Mouse (Mus musculus): ENCODE data around the gene Zfp935. TPM values are rescaled to one million over a fixed set of nuclear protein-coding genes. Genes with fewer than 3 reads are reported as not detected.
"Not testable (repeated sequence)": the region's sequence is repeated elsewhere in the genome, so short reads cannot be mapped to it uniquely, and the experiment has no call there.

Zfp935 gene
- not detected in 2 replicates for polyA plus RNA-seq (2015; fragmentation: Nextera tagmentation; extraction: Ambion mirVana)

- peak within 1 kb of the TSS; percentile 39; the same call in 1 of the 2 replicates for H3K4me2 ChIP-seq (ENCODE audit: low read depth, low read length)
- not testable (repeated sequence) for ATAC-seq (ENCODE audit: insufficient read depth, low FRiP score)
Measured at GRCm38 (mm10) chr13:62558189-62559110, at the start of gene Zfp935. Gene Zfp935, minus strand, starts transcription at chr13:62558511.

GRCm38 (mm10) chr13:62571099-62571498 is 12.8 kb upstream of the Zfp935 start, which contains the start of gene Zfp934:
Gene Zfp934, minus strand, starts transcription at chr13:62571199.
- H3K9ac ChIP-seq (ENCODE audit: low read length); ATAC-seq (ENCODE audit: insufficient read depth, low FRiP score); H3K27me3 ChIP-seq (ENCODE audit: control insufficient read depth, insufficient read depth, low read length); H3K4me3 ChIP-seq (replicated peaks; ENCODE audit: low read length); H3K27ac ChIP-seq (ENCODE audit: low read length); H3K9me3 ChIP-seq (replicated peaks; ENCODE audit: control insufficient read depth, low read length); H3K4me1 ChIP-seq (ENCODE audit: control insufficient read depth, insufficient read depth, low read length); H3K36me3 ChIP-seq (ENCODE audit: control insufficient read depth, insufficient read depth, low read length); H3K4me2 ChIP-seq (ENCODE audit: low read depth, low read length): not testable (repeated sequence)
- 86% methylated on average over 3 of the region's 6 CpGs for WGBS

More at GRCm38 (mm10) chr13:62558189-62559110, at the start of gene Zfp935:
- H3K4me3 ChIP-seq (replicated peaks; ENCODE audit: low read length) = peak within 1 kb of the TSS; percentile 48
- not testable (repeated sequence) for H3K4me1 ChIP-seq (ENCODE audit: control insufficient read depth, insufficient read depth, low read length); H3K36me3 ChIP-seq (ENCODE audit: control insufficient read depth, insufficient read depth, low read length); H3K27ac ChIP-seq (ENCODE audit: low read length); H3K27me3 ChIP-seq (ENCODE audit: control insufficient read depth, insufficient read depth, low read length)
- H3K9me3 ChIP-seq (replicated peaks; ENCODE audit: control insufficient read depth, low read length) = peaks cover 11% of the 10 kb centered on the region; the same call in 1 of the 2 replicates
- 2% methylated on average over 25 of the region's 27 CpGs for WGBS
- H3K9ac ChIP-seq (ENCODE audit: low read length) = peak within 1 kb of the TSS; percentile 71

- not testable (repeated sequence) for ATAC-seq (ENCODE audit: insufficient read depth, low FRiP score); H3K9ac ChIP-seq (ENCODE audit: low read length); H3K27ac ChIP-seq (ENCODE audit: low read length); H3K36me3 ChIP-seq (ENCODE audit: control insufficient read depth, insufficient read depth, low read length); H3K9me3 ChIP-seq (replicated peaks; ENCODE audit: control insufficient read depth, low read length); H3K4me2 ChIP-seq (ENCODE audit: low read depth, low read length); H3K4me3 ChIP-seq (replicated peaks; ENCODE audit: low read length); H3K4me1 ChIP-seq (ENCODE audit: control insufficient read depth, insufficient read depth, low read length); H3K27me3 ChIP-seq (ENCODE audit: control insufficient read depth, insufficient read depth, low read length)
- 23% methylated on average over 1 of the region's 1 CpGs for WGBS
Measured at GRCm38 (mm10) chr13:62561696-62562095, 3.4 kb upstream of the Zfp935 start.

DNA sequence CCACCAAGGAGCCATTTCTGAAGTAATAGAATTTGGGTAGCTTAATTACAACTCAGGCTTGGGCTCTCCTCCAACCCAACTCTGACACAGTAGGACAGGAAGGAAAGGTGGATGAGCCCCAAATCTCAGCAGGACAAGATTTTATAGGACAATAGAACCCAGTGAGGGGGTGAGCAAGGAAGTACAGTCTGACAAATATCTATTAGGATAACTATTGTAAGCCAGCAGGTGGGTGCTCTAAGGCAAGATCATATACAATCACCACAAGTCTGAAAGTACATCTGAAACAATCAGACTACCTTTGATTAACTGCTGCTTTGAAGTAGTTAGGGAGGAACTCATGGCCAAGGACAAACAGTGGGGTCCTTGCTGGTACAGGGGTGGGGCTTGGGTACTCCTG is 28.2 kb downstream of the Zfp935 start:
- H3K9me3 ChIP-seq (replicated peaks; ENCODE audit: control insufficient read depth, low read length); H3K4me2 ChIP-seq (ENCODE audit: low read depth, low read length); H3K4me3 ChIP-seq (replicated peaks; ENCODE audit: low read length); H3K27me3 ChIP-seq (ENCODE audit: control insufficient read depth, insufficient read depth, low read length); H3K27ac ChIP-seq (ENCODE audit: low read length); H3K9ac ChIP-seq (ENCODE audit: low read length); H3K36me3 ChIP-seq (ENCODE audit: control insufficient read depth, insufficient read depth, low read length); H3K4me1 ChIP-seq (ENCODE audit: control insufficient read depth, insufficient read depth, low read length); ATAC-seq (ENCODE audit: insufficient read depth, low FRiP score): not testable (repeated sequence)

DNA sequence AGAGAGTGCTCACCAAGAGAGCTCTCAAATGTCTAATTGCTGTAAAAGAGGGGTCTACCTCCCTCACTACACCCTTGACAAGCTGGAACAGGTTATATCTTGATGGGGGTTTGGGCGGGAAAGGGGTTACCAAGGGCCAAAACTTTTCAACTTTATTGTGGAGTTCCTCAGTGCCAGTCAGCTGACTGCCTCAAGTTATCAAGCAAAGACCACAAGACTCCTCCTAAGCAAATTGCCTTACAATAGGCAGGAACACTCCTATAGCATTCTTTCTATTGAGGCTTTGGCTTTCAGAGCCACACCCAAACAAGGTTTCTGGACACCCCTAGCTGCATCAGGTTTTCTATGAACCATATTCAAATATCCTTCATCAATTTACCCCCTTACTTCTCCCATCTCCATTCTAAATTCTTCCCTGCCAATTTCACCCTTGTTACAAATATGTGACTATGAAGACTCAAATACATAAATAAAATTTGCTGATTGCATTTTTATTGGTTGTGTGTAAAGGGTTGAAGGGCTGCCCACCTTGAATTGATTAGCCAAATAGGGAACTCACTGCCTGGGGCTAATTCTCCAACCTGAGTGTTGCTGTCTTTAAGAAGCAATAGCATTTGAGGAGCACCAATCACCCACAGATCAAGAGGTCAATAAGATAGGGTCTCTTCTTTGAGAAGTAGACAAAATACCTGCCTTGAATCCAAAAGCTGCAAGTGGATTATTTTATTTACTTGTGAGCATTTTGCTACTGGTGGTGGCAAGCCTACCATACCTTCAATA is 47.5 kb downstream of the Zfp935 start:
- H3K4me1 ChIP-seq (ENCODE audit: control insufficient read depth, insufficient read depth, low read length); ATAC-seq (ENCODE audit: insufficient read depth, low FRiP score); H3K4me2 ChIP-seq (ENCODE audit: low read depth, low read length); H3K9me3 ChIP-seq (replicated peaks; ENCODE audit: control insufficient read depth, low read length); H3K4me3 ChIP-seq (replicated peaks; ENCODE audit: low read length); H3K9ac ChIP-seq (ENCODE audit: low read length); H3K27ac ChIP-seq (ENCODE audit: low read length); H3K36me3 ChIP-seq (ENCODE audit: control insufficient read depth, insufficient read depth, low read length); H3K27me3 ChIP-seq (ENCODE audit: control insufficient read depth, insufficient read depth, low read length): not testable (repeated sequence)
- 92% methylated on average over 1 of the region's 1 CpGs for WGBS

- H3K36me3 ChIP-seq (ENCODE audit: control insufficient read depth, insufficient read depth, low read length); H3K4me2 ChIP-seq (ENCODE audit: low read depth, low read length); ATAC-seq (ENCODE audit: insufficient read depth, low FRiP score); H3K9ac ChIP-seq (ENCODE audit: low read length); H3K27me3 ChIP-seq (ENCODE audit: control insufficient read depth, insufficient read depth, low read length); H3K4me1 ChIP-seq (ENCODE audit: control insufficient read depth, insufficient read depth, low read length); H3K27ac ChIP-seq (ENCODE audit: low read length); H3K9me3 ChIP-seq (replicated peaks; ENCODE audit: control insufficient read depth, low read length); H3K4me3 ChIP-seq (replicated peaks; ENCODE audit: low read length): not testable (repeated sequence)
- WGBS = 93% methylated on average over 8 of the region's 8 CpGs
Measured at GRCm38 (mm10) chr13:62472661-62473060, 85.7 kb downstream of the Zfp935 start.

GRCm38 (mm10) chr13:62469947-62470346 is 88.4 kb downstream of the Zfp935 start:
- not testable (repeated sequence) for H3K4me1 ChIP-seq (ENCODE audit: control insufficient read depth, insufficient read depth, low read length); ATAC-seq (ENCODE audit: insufficient read depth, low FRiP score); H3K9me3 ChIP-seq (replicated peaks; ENCODE audit: control insufficient read depth, low read length); H3K9ac ChIP-seq (ENCODE audit: low read length); H3K27ac ChIP-seq (ENCODE audit: low read length); H3K4me3 ChIP-seq (replicated peaks; ENCODE audit: low read length); H3K4me2 ChIP-seq (ENCODE audit: low read depth, low read length); H3K36me3 ChIP-seq (ENCODE audit: control insufficient read depth, insufficient read depth, low read length); H3K27me3 ChIP-seq (ENCODE audit: control insufficient read depth, insufficient read depth, low read length)

GRCm38 (mm10) chr13:62466424-62467334 is 91.6 kb downstream of the Zfp935 start, which contains the start of gene Gm49359:
Gene Gm49359, minus strand, starts transcription at chr13:62466832.
- not testable (repeated sequence) for H3K27me3 ChIP-seq (ENCODE audit: control insufficient read depth, insufficient read depth, low read length); H3K9me3 ChIP-seq (replicated peaks; ENCODE audit: control insufficient read depth, low read length); H3K4me1 ChIP-seq (ENCODE audit: control insufficient read depth, insufficient read depth, low read length)
- H3K36me3 ChIP-seq (ENCODE audit: control insufficient read depth, insufficient read depth, low read length) = peaks cover 11% of the 10 kb centered on the region
- peak within 1 kb of the TSS; percentile 73 for H3K4me3 ChIP-seq (replicated peaks; ENCODE audit: low read length)
- H3K27ac ChIP-seq (ENCODE audit: low read length) = peak within 1 kb of the TSS; percentile 88
- WGBS = 2% methylated on average over 28 of the region's 28 CpGs
- peak within 1 kb of the TSS; percentile 84 for H3K9ac ChIP-seq (ENCODE audit: low read length)
- peak; percentile 98 for ATAC-seq (ENCODE audit: insufficient read depth, low FRiP score)
- H3K4me2 ChIP-seq (ENCODE audit: low read depth, low read length) = peak within 1 kb of the TSS; percentile 36

Data from stomach, embryonic 16.5 days (tissue).